Mouse (Mus musculus) stomach, postnatal 0 days (tissue): Measurements from ENCODE around the gene Myrfl.

Experiments
- CTCF ChIP-seq: IDR thresholded peaks from 2 replicates; pipeline ENCODE4 v1.5.1; 2016; ENCODE audit warnings: antibody characterized with exemption, low read depth, mild to moderate bottlenecking, moderate library complexity
- EP300 ChIP-seq: optimal IDR thresholded peaks from 2 replicates; pipeline ENCODE3; 2016; ENCODE audit warnings: antibody characterized with exemption

DNA sequence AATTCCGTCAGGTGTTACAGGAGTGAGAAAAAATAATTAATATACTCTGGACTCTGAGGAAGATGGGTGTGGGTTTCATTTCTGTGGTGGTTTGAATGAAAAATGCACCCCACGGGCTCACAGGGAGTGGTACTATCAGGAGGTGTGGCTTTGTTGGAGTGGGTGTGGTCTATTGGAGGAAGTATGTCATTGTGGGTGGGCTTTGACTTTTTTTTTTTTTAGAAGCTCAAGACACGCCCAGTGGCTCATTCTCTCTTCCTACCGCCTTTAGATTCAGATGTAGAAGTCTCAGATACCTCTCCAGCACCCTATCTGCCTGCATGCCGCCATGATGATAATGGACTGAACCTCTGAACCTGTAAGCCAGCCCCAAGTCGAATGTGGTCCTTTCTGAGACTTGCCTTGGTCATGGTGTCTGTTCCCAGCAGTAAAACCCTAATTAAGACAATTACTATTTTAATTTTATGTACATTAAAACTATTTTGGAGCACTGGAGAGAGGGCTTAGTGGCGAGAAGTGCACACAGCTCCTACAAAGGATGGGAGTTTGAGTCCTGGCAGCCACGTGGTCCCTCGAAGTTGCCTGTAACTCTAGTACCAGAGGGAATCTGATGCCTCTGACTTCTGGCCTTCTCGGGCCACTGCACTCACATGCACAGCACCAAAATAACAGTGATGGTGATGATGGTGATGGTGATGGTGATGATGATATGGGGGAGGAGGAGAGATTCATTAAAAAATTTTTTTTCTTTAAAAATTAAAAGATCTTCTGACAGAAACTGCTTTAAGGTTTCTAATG is 88.0 kb downstream of the Myrfl start:
- TF ChIP-seq CTCF (no peak), EP300 (no peak)
